Mouse (Mus musculus): ENCODE measurements around the gene Ncbp1. TPM values are rescaled to one million over a fixed set of nuclear protein-coding genes. Genes with fewer than 3 reads are reported as not detected.

The Ncbp1 gene
- polyA plus RNA-seq, 1 experiment from 2014 or later: 143 TPM

GRCm38 (mm10) chr4:46195781-46196487 lies 57.5 kb downstream of the Ncbp1 start, which contains the start of gene Xpa:
TSS of gene Xpa (minus strand) at chr4:46196311.
- Histone ChIP-seq H3K9ac (replicated peaks; ENCODE audit: low read length) (peak within 1 kb of the TSS; percentile 96), H3K27ac (replicated peaks; ENCODE audit: low read depth, low read length) (peak within 1 kb of the TSS; percentile 67), H3K4me1 (ENCODE audit: control insufficient read depth, insufficient read depth, low read length) (no peaks in the 10 kb centered on the region), H3K4me2 (ENCODE audit: low read depth, low read length) (peak within 1 kb of the TSS; percentile 79), H3K27me3 (ENCODE audit: control insufficient read depth, insufficient read depth, low read length) (no peaks in the 10 kb centered on the region; the same call in 1 of the 2 replicates), H3K9me3 (replicated peaks; ENCODE audit: control insufficient read depth, low read length) (no peaks in the 10 kb centered on the region), H3K4me3 (ENCODE audit: low read depth, low read length) (peak within 1 kb of the TSS; percentile 86), H3K36me3 (replicated peaks; ENCODE audit: control insufficient read depth, insufficient read depth, low read depth, low read length) (no peaks in the 10 kb centered on the region)
- WGBS: 0% methylated on average over 68 of the region's 70 CpGs
- DNase-seq (ENCODE audit: low spot score): peak; percentile 98
- ATAC-seq (replicated peaks; ENCODE audit: insufficient number of reproducible peaks, low FRiP score, low TSS enrichment, low read depth): peak; percentile 92

- ATAC-seq (replicated peaks; ENCODE audit: insufficient number of reproducible peaks, low FRiP score, low TSS enrichment, low read depth) (no peak), DNase-seq (ENCODE audit: low spot score) (no peak)
- no peaks in the 10 kb centered on the region for H3K9me3 ChIP-seq (replicated peaks; ENCODE audit: control insufficient read depth, low read length)
- H3K9ac ChIP-seq (replicated peaks; ENCODE audit: low read length): peak overlapping the region; percentile 96
- WGBS: 47% methylated on average over 6 of the region's 6 CpGs
- no peaks in the 10 kb centered on the region for H3K36me3 ChIP-seq (replicated peaks; ENCODE audit: control insufficient read depth, insufficient read depth, low read depth, low read length)
- peak overlapping the region; percentile 86 for H3K4me3 ChIP-seq (ENCODE audit: low read depth, low read length)
- H3K4me1 ChIP-seq (ENCODE audit: control insufficient read depth, insufficient read depth, low read length): no peaks in the 10 kb centered on the region
- H3K27me3 ChIP-seq (ENCODE audit: control insufficient read depth, insufficient read depth, low read length): no peaks in the 10 kb centered on the region; the same call in 1 of the 2 replicates
- no peak overlapping the region; the same call in 1 of the 2 replicates for H3K27ac ChIP-seq (replicated peaks; ENCODE audit: low read depth, low read length)
- peak overlapping the region; percentile 79 for H3K4me2 ChIP-seq (ENCODE audit: low read depth, low read length)
Measured at GRCm38 (mm10) chr4:46196513-46196912, 58.1 kb downstream of the Ncbp1 start.

GRCm38 (mm10) chr4:46198064-46198463 lies 59.7 kb downstream of the Ncbp1 start:
- H3K9ac ChIP-seq (replicated peaks; ENCODE audit: low read length): no peak overlapping the region
- 72% methylated on average over 5 of the region's 5 CpGs for WGBS
- no peak overlapping the region for H3K4me3 ChIP-seq (ENCODE audit: low read depth, low read length)
- peaks cover 6% of the 10 kb centered on the region; the same call in 1 of the 2 replicates for H3K4me1 ChIP-seq (ENCODE audit: control insufficient read depth, insufficient read depth, low read length)
- ATAC-seq (replicated peaks; ENCODE audit: insufficient number of reproducible peaks, low FRiP score, low TSS enrichment, low read depth) (no peak), DNase-seq (ENCODE audit: low spot score) (no peak)
- no peaks in the 10 kb centered on the region for H3K36me3 ChIP-seq (replicated peaks; ENCODE audit: control insufficient read depth, insufficient read depth, low read depth, low read length)
- no peak overlapping the region for H3K27ac ChIP-seq (replicated peaks; ENCODE audit: low read depth, low read length)
- no peaks in the 10 kb centered on the region for H3K9me3 ChIP-seq (replicated peaks; ENCODE audit: control insufficient read depth, low read length)
- H3K4me2 ChIP-seq (ENCODE audit: low read depth, low read length): no peak overlapping the region
- H3K27me3 ChIP-seq (ENCODE audit: control insufficient read depth, insufficient read depth, low read length): no peaks in the 10 kb centered on the region; the same call in 1 of the 2 replicates

GRCm38 (mm10) chr4:46201834-46202561 lies 63.6 kb downstream of the Ncbp1 start:
- ATAC-seq (replicated peaks; ENCODE audit: insufficient number of reproducible peaks, low FRiP score, low TSS enrichment, low read depth) (peak; percentile 70), DNase-seq (ENCODE audit: low spot score) (peak; percentile 88)
- 8% methylated on average over 7 of the region's 7 CpGs for WGBS
- peak overlapping the region; percentile 42 for H3K4me2 ChIP-seq (ENCODE audit: low read depth, low read length)
- H3K9me3 ChIP-seq (replicated peaks; ENCODE audit: control insufficient read depth, low read length): no peaks in the 10 kb centered on the region
- H3K36me3 ChIP-seq (replicated peaks; ENCODE audit: control insufficient read depth, insufficient read depth, low read depth, low read length): no peaks in the 10 kb centered on the region
- peaks cover 6% of the 10 kb centered on the region; the same call in 1 of the 2 replicates for H3K4me1 ChIP-seq (ENCODE audit: control insufficient read depth, insufficient read depth, low read length)
- no peak overlapping the region for H3K4me3 ChIP-seq (ENCODE audit: low read depth, low read length)
- H3K9ac ChIP-seq (replicated peaks; ENCODE audit: low read length): peak overlapping the region; percentile 37
- no peak overlapping the region for H3K27ac ChIP-seq (replicated peaks; ENCODE audit: low read depth, low read length)
- peaks cover 3% of the 10 kb centered on the region; the same call in 1 of the 2 replicates for H3K27me3 ChIP-seq (ENCODE audit: control insufficient read depth, insufficient read depth, low read length)

GRCm38 (mm10) chr4:46202562-46203126 lies 64.2 kb downstream of the Ncbp1 start:
- Histone ChIP-seq H3K36me3 (replicated peaks; ENCODE audit: control insufficient read depth, insufficient read depth, low read depth, low read length) (no peaks in the 10 kb centered on the region), H3K27me3 (ENCODE audit: control insufficient read depth, insufficient read depth, low read length) (peaks cover 3% of the 10 kb centered on the region; the same call in 1 of the 2 replicates), H3K4me1 (ENCODE audit: control insufficient read depth, insufficient read depth, low read length) (peaks cover 6% of the 10 kb centered on the region; the same call in 1 of the 2 replicates), H3K4me2 (ENCODE audit: low read depth, low read length) (peak overlapping the region; percentile 42), H3K4me3 (ENCODE audit: low read depth, low read length) (peak overlapping the region; percentile 5; the same call in 1 of the 2 replicates), H3K27ac (replicated peaks; ENCODE audit: low read depth, low read length) (no peak overlapping the region), H3K9me3 (replicated peaks; ENCODE audit: control insufficient read depth, low read length) (no peaks in the 10 kb centered on the region), H3K9ac (replicated peaks; ENCODE audit: low read length) (peak overlapping the region; percentile 37)
- 4% methylated on average over 23 of the region's 23 CpGs for WGBS
- DNase-seq (ENCODE audit: low spot score) (peak; percentile 48), ATAC-seq (replicated peaks; ENCODE audit: insufficient number of reproducible peaks, low FRiP score, low TSS enrichment, low read depth) (peak; percentile 45; the same call in 1 of the 2 replicates)

GRCm38 (mm10) chr4:46221090-46221489 lies 82.7 kb downstream of the Ncbp1 start:
- H3K27ac ChIP-seq (replicated peaks; ENCODE audit: low read depth, low read length): no peak overlapping the region
- WGBS: 86% methylated on average over 3 of the region's 3 CpGs
- no peak overlapping the region for H3K9ac ChIP-seq (replicated peaks; ENCODE audit: low read length)
- no peak for DNase-seq (ENCODE audit: low spot score)
- ATAC-seq (replicated peaks; ENCODE audit: insufficient number of reproducible peaks, low FRiP score, low TSS enrichment, low read depth): no peak
- H3K4me3 ChIP-seq (ENCODE audit: low read depth, low read length): no peak overlapping the region
- no peaks in the 10 kb centered on the region for H3K27me3 ChIP-seq (ENCODE audit: control insufficient read depth, insufficient read depth, low read length)
- no peaks in the 10 kb centered on the region for H3K4me1 ChIP-seq (ENCODE audit: control insufficient read depth, insufficient read depth, low read length)
- H3K4me2 ChIP-seq (ENCODE audit: low read depth, low read length): no peak overlapping the region
- no peaks in the 10 kb centered on the region for H3K36me3 ChIP-seq (replicated peaks; ENCODE audit: control insufficient read depth, insufficient read depth, low read depth, low read length)
- no peaks in the 10 kb centered on the region for H3K9me3 ChIP-seq (replicated peaks; ENCODE audit: control insufficient read depth, low read length)
